Mouse (Mus musculus) cerebellum, adult 18-20 months (tissue): ENCODE measurements at regions not wholly inside any gene's neighbourhood (a gene's known extent, or its start where the extent isn't known, plus 50 kb on each side); places are given as distances from the start of the nearest gene placed in this dataset.

Experiments
- DNase-seq, 2 experiments: peaks; one replicate each; pipeline ENCODE4 v3.0.0; 2021

GRCm38 (mm10) chr13:31339901-31340300, 216.0 kb upstream of the Foxq1 start:
- DNase-seq = no peak

- DNase-seq = no peak
These were observed 215.5 kb upstream of the Foxq1 start for GRCm38 (mm10) chr13:31340363-31340948.

- DNase-seq = no peak
These were observed 214.4 kb upstream of the Foxq1 start for GRCm38 (mm10) chr13:31341282-31342100.

GRCm38 (mm10) chr13:31346205-31346604, 209.7 kb upstream of the Foxq1 start:
- no peak for DNase-seq

GRCm38 (mm10) chr13:31347000-31347399, 208.9 kb upstream of the Foxq1 start:
- DNase-seq = no peak

- DNase-seq = no peak
These were observed 206.3 kb upstream of the Foxq1 start for GRCm38 (mm10) chr13:31349671-31350070.

GRCm38 (mm10) chr13:31351481-31351880, 204.5 kb upstream of the Foxq1 start:
- no peak for DNase-seq

GRCm38 (mm10) chr13:31352825-31353224, 203.1 kb upstream of the Foxq1 start:
- DNase-seq = no peak

GRCm38 (mm10) chr13:31359353-31359752, 196.6 kb upstream of the Foxq1 start:
- no peak for DNase-seq

GRCm38 (mm10) chr13:31362386-31362785, 193.5 kb upstream of the Foxq1 start:
- DNase-seq = no peak

- no peak for DNase-seq
These were observed 191.6 kb upstream of the Foxq1 start for GRCm38 (mm10) chr13:31364369-31364768.

- no peak for DNase-seq
These were observed 188.7 kb upstream of the Foxq1 start for GRCm38 (mm10) chr13:31367226-31367625.

GRCm38 (mm10) chr13:31369182-31369581, 186.8 kb upstream of the Foxq1 start:
- no peak for DNase-seq

- no peak for DNase-seq
These were observed 185.1 kb upstream of the Foxq1 start for GRCm38 (mm10) chr13:31370873-31371272.

GRCm38 (mm10) chr13:31374006-31374405, 181.9 kb upstream of the Foxq1 start:
- DNase-seq = no peak

GRCm38 (mm10) chr13:31393421-31394215, 162.3 kb upstream of the Foxq1 start:
- no peak for DNase-seq

- DNase-seq = no peak
These were observed 159.6 kb upstream of the Foxq1 start for GRCm38 (mm10) chr13:31396216-31396910.

GRCm38 (mm10) chr13:31397246-31397645, 158.7 kb upstream of the Foxq1 start:
- no peak for DNase-seq

GRCm38 (mm10) chr13:31400401-31400800, 155.5 kb upstream of the Foxq1 start:
- no peak for DNase-seq

- DNase-seq = no peak
These were observed 150.6 kb upstream of the Foxq1 start for GRCm38 (mm10) chr13:31405312-31405711.

- DNase-seq = no peak
These were observed 147.4 kb upstream of the Foxq1 start for GRCm38 (mm10) chr13:31408439-31409122.

- no peak for DNase-seq
These were observed 146.8 kb upstream of the Foxq1 start for GRCm38 (mm10) chr13:31409123-31409513.
